Mouse (Mus musculus) megakaryocyte progenitor cell, adult 5-6 weeks (primary cell): ENCODE results near the gene Olig3. TPM values are rescaled to one million over a fixed set of nuclear protein-coding genes. Genes with fewer than 3 reads are reported as not detected.
"Not testable (repeated sequence)": the region's sequence is repeated elsewhere in the genome, so short reads cannot be mapped to it uniquely, and the experiment has no call there.

Experiments
- ATAC-seq: replicated peaks from 2 replicates; pipeline ENCODE4 v1.8.0; 2016; ENCODE audit warnings: mild to moderate bottlenecking, moderate TSS enrichment, inconsistent platforms; ENCODE audit not compliant: poor library complexity
- total RNA-seq, 2 experiments: library from RNA; stranded (forward) in 1 of 2; stranded (reverse) in 1 of 2; fragments of 157-497, 149-512 nt in 1 of 2; fragments of 200-1000 nt in 1 of 2; gene quantifications; 2 replicates each; pipeline versions ENCODE4 v1.2.3 to v1.2.4; 2015 to 2017

Gene Olig3
- total RNA-seq, 2 experiments from 2014 or later, result not detected

DNA sequence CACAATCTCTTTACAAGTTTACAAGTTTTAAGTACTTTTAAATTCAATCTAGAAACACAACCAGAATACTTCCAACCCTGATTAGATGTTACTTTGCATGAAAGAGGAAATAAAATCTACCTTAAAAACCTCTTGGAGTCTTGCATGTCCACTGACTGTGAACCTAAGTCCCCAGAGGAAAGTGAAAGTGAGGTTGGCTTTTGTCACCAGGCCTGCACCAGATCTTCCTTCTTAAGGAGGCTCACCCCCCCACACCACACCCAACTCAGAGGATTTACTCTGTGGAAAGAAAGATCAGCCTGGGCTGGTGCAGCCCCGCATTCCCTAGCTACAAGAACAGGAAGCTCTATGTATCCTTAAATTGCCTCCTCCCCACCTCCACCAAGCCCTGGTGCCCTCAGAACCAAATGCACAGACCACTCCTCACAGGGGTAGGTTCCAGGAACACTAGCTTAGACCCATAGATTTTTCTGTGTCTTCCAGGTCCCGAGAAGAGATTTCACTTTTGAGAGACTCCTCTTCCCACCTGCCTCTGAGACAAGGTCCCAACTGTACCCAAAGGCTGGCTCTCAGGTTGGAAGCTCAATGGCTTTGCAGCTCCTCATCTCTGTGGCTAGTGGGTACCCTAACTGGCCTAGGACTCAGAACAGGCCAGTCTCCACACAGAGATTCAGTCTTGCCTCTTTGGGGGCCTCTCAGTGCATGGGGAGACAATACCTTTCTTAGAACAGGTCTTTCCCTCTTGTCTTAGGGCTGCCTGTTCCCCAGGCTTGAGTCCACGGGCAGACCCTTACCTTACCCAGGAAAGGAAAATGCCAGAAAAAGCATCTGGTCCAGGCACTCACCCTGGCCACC is 4.3 kb downstream of the Olig3 start:
- ATAC-seq, result 0 out of 2 replicates have a peak, but pooled peaks have one; percentile 26

DNA sequence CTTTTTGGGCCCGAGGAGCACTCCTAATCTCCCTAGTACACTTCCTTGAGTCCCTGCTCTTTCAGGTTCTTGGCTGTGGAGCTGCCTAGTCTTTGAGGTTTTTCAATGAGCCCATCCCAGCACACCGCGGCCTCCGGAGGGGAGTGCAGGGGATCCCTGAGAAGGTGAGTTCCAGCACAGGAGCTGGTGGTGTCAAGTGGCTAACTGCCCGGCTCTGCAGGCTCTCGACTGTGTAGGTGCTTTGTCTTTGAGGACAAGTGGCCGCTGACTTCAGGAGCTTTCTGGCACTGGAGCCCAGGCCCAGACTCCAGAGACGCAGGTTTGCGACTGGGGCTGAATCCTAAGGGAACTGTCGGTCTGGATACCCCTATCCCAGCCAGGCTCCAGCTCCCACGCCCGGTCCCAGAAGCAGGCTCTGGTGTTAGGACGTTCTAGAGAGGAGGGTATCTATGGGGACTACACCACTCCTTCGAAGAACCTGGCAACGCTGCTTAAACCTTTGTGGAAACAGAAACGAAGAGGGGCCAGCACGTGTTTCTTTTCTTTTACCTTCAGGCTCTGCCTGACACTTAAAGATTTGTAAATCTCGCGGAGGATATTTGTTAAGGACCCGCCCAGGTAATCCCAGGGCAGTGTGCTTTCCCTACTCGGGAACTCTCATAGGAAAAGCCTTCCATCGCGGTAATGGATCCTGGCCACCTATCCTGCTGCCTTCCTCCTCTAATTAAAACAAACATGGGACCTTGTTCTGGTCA is 5.4 kb downstream of the Olig3 start:
- ATAC-seq, result no peak

DNA sequence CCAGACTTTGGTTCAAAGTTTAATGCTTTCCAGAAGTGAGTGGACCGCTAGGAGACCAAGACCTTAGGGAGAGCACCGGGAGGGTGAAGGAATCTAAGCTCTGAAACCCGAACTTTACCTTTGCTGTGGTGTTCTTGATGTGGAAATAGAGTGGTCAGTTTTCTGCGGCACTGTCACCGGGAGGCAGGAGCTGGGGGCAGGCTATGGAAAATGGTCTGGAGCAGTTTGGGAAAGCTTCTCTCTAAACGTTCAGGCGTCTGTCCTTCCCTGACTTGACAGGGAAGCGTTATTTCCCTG is 5.9 kb downstream of the Olig3 start:
- ATAC-seq, result no peak

DNA sequence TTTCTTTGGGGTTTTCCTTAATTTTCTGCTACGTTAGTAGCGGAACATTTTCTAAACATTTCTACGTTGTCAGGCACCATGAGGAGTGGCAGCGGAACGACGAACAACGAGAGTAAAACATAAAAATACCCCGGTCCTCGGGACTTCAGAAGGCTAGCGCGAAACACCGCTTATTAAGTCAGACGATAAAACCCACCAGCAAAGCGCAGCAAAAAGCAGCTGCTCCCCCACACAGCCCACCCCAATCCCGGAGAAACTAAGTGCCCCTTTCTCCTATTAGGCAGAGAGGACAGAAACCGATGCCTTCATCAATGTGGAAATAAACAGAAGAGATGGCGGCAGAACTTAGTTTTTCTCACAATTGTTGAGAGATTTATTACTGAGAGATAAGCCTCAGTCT is 6.5 kb downstream of the Olig3 start:
- ATAC-seq, result no peak

DNA sequence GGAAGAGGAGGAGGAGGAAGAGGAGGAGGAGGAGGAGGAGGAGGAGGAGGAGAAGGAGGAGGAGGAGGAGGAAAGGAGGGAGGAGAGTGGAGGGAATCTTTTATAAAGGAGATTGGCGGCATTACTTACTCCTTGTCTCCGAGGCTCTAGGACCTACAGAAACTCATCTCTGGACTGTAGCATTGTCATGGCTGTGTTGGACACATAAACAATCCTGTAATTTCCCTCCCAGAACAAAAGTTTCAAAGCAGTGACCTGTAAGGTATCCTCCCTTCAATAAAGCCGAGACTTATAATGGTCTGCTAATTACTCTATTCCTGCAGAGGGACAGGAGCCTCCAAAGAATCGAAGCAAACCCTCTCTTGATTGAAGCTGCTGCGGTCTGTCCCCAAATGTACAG is 7.0 kb downstream of the Olig3 start:
- ATAC-seq, result no peak

DNA sequence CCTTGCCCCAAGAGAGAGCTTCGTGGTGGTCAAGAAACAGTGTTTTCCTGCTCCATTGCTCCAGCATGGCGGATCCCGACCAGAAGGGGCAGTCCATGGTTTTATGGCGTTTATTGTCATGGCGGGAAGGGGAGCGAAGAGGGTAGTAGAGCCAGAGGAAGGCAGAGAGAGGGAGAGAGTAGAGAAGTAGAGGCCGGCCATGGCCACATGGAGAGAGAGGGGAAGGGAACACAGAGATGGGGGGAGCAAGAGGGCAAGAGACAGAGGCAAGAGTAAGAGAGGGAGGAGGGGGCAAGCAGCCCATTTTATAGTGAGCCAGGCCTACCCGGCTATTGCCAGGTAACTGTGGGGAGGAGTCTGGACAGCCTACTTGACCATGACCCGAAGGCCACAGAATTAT is 12.8 kb downstream of the Olig3 start:
- ATAC-seq, result no peak

DNA sequence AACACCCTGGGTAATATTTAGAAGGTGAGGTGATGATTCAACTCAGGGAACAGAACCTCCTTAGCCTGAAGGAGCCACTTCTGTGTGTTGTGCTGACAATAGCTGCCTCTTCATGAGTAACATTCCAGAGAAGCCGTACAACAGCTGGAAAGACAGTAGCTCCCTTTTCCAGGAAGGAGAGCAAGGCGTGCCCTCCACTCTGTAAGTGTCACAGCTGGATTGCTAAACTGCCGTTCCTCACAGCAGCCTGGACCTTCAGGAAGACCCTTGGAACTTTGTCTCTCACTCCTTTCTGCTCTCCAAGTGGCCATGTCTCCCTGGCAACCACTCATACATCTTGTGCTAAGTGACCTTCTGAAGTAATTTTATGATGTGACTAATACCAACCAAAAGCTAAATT is 13.8 kb downstream of the Olig3 start:
- ATAC-seq, result no peak

DNA sequence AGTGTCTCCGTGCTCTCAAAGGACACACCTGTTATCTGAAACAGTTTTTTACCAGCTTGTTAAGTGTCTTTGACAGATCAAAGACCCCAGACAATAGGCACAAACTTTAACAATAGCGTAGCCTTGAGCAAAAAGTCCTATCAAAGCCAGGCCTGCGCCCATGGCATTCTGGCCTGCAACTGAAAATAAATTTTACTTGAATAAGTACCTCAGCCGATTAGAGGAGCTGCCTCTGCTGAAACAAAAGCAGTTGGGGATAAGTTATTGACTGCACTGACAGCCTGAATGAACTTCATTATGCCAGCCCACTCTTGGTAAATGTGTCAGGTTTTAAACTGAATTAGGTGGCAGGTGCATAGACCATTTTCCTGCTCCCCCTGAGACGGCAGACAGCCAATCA is 15.9 kb downstream of the Olig3 start:
- no peak for ATAC-seq

DNA sequence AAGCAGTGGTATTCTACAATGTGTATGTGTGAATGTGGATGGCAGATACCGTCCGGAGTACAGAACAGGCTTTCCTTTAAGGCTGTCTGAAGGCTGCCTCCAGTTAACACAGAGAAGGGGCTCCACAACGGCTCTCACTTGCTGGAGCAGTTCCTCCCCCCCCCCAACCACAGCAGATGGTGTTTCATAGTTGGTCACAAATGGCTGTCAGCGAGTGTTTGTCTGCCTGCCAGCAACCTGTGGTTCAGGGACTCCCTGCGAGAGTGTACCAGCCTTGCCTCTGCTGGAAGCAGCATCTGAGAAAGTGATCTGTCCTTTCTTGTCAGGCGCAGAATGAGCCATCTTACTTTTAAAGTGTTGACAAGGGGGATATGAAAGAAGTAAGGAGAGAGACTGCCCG is 17.5 kb downstream of the Olig3 start:
- ATAC-seq, result peak; percentile 17; the same call in 1 of the 2 replicates

DNA sequence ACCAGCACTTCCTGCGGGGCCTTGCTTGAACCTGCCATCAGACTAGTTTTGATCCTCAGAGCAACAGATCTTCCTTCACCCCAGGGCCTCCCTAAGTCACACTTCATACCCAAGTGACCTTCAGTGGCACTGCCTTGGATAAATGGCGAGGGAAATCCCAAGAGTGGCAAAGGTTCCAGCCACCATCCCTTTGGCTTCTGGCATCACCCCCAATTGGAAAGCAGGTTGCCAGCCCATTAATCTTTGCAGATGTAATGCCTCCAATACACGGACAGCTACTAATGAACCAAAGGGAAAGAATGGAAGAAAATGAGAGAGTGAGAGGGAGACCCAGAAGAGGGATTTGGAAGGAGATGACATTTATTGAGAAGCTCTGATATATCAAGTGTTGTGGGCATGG is 18.0 kb downstream of the Olig3 start:
- ATAC-seq, result no peak

DNA sequence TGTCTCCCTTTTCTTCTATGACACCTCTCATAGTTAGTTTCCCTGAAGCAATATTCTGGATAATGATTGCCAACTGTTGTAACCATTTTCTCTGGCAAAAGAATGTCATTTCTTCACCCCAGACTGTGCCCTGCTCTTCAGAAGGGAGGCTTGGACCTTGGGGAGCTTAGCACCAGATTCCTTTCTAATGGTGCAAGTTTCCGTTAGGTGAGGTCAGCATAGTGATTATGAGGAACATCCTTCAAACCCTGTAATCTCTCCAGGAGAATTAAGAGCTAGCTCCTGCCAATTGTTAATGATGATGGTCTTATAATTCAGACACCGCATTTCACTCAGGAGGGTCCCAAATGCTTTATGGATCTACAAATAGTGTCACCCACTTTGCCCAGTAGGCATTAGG is 19.5 kb downstream of the Olig3 start:
- ATAC-seq, result no peak

DNA sequence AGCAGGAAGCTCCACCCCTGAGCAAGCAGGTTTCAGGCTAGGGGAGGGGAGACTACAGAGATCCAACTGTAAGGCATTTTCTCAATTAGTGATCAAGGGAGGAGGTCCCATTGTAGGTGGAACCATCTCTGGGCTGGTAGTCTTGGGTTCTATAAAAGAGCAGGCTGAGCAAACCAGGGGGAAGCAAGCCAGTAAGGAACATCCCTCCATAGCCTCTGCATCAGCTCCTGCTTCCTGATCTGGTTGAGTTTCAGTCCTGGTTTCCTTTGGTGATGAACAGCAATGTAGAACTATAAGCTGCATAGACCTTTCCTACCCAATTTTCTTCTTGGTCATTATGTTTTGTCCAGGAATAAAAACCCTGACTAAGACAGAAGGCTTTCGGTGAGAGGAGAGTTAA is 24.6 kb downstream of the Olig3 start:
- ATAC-seq, result not testable (repeated sequence)

DNA sequence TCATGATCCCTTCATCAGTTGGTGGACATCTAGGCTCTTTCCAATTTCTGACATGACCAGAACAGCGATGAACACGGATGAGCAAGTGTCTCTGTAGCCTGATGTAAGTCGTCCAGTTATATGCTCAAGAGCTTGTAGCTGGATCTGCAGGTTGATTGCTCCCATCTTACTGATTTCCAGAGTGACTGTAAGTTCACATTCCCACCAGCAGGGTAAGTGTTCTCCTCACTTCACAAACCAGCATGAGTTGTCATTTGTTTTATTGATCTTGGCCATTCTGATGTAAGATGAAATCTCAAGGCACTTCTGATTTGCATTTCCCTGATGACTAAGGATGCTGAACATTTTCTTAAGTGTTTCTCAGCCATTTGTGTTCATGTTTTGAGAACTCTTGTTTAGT is 27.8 kb downstream of the Olig3 start:
- ATAC-seq, result no peak

DNA sequence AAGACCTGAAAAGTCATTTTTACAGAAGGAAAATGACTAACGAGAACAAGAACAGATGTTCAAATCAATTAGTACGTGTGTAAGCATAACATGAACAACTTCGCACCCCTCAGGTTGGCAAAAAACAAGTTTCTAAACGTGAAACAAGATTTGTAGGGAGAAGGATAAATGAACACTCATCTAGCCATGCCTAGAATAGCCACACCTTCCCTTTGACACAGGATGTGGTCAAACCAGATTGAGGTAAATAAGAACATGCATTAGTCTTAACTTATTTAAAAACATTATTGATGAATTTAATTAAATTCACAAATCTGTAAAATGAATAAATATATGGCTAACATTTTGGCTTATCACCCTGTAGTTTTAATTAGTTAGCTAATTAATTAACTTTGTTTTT is 35.5 kb downstream of the Olig3 start:
- ATAC-seq, result no peak

DNA sequence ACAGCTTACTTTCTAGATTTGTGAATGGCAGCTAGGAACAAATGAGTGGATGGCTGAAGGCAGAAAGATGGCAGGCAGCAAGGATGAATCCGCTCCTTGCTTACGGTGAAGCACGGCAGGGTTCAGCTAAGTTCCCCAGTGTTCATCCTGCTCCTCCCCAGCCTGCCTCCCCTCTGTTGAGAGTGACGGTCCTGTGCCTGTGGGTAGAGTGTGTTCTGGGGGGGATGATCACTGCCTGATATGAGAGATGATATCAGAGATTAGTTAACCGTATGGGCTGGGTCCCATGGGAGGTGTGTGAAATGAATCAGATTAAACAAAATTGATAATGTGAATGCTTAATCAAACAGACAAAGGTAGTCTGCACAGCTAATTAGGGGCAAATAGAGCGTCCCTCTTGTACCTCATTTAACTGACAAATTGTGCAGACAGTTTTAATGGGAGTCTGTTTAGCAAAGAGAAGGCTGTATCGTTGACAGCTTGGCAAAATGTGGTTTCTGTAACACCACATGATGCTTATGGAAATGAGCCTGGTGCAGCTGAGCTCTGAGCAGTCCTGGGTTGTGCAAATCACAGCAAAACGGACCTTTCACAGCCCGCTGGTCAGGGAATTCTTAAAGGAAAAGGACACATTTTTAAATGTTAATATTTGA is 40.3 kb downstream of the Olig3 start:
- ATAC-seq, result no peak

DNA sequence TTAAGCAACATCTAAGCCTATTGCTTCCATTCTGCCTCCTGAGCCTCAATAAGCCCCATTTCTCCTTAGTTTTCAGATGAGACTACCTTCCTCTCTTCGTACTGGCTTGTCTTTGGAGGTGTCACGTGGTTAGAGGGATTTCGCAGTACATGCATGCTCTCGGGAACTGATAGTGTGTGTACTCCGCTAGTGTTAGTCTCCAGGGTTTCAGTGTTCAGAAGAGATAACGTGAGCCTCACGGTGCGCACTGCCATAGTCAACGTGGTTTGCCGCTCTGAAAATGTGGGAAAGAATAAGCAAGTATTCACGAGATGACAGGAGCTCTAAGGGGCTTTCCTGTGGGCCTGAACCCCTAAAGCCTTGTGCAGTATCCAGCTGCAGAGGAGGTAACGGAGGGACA is 41.1 kb downstream of the Olig3 start:
- peak; percentile 86 for ATAC-seq

DNA sequence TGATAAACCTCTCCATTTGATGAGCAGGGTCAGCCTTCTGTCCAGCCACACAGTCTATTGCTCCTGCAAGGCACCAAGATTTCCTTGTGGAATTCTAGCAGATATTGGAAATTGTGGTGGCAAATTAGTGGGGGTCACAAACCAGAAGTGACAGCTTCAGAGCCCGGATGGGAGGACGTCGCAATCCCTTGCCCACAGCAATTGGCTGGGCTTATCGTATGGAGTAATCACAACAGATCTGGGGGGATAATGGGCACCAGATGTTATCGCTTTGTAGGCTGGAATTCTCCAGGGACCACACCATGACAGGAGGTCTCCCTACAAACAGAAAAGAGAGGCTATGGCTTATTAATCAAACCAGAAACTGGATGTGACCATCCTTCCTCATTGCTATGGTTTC is 44.8 kb downstream of the Olig3 start:
- no peak for ATAC-seq

DNA sequence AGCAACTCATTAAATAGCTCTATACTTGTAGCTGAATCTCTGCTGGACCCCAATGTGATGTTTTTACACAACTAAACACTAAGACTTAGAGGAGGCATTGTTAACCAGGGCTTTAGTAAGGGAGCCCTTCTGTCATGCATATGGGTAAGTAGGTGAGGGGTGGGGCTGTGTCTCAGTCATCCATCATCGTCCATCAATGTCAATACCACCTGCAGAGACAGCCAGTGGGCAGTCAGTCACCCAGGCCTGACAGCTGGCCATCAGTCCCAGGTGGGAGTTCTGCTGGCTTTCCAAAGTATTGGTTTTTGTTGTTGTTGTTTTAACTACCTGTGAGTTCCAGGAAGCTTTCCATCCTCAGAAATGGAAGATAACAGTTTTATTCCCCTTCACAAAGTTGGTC is 48.1 kb downstream of the Olig3 start:
- ATAC-seq, result no peak

DNA sequence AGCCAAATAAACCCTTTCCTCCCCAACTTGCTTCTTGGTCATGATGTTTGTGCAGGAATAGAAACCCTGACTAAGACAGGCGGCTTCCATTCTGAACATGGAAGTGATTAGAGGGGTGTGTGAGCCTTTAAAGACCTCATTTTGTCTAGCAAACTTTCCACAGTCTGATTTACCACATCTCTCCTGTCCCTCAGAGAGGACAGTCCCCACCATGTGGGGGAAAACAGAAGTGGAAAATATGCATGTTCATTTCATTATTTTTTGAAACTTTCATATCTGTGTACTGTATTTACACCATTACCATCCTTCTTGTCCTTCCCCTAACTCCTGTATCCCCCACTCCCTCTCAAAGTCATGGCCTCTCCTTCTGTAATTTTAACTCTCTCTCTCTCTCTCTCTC is 49.6 kb downstream of the Olig3 start:
- no peak for ATAC-seq

DNA sequence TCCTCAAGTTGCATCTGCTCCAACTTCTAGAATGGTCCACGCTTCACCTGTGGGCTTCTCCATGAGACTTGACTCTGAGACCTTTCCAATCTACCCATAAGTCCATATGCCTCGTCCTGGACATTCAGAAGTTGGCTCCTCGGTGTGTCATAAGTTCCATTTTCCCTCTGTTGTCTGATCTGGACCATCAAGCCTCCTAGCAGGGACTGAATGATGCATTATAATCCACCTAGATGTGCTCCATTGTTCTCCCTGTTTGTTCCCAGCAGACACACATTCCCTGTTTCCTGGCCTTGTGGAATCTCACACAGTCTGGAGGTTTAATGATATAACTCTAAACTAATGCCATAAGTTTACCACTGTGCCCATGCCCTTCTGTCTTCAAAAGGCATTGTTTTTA is 50.8 kb downstream of the Olig3 start:
- no peak for ATAC-seq
